Mouse (Mus musculus) left cerebral cortex, adult 2 months (tissue): ENCODE data around the gene Ntan1. TPM values are rescaled to one million over a fixed set of nuclear protein-coding genes. Genes with fewer than 3 reads are reported as not detected.
A peak's percentile ranks its signal among the peaks of the same experiment; 100 is the strongest.
"Not testable (repeated sequence)": the region's sequence is repeated elsewhere in the genome, so short reads cannot be mapped to it uniquely, and the experiment has no call there.

Experiments used
- DNase-seq, 2 experiments: peaks; one replicate each; pipeline ENCODE4 v3.0.0; 2021 to 2022; ENCODE audit warnings: low spot score in 2 of 2, mixed read lengths in 1 of 2; ENCODE audit errors: extremely low spot score in 1 of 2
- H3K27ac ChIP-seq: fragments of 200-600 bp; 2 replicates; pipeline ENCODE4 v1.8.1; 2022
- H3K4me3 ChIP-seq: fragments of 200-600 bp; 2 replicates; pipeline ENCODE4 v1.8.1; 2022
- CTCF ChIP-seq: fragments of 200-600 bp; IDR thresholded peaks from 2 replicates; pipeline ENCODE4 v1.8.1; 2022; ENCODE audit warnings: antibody characterized with exemption, mild to moderate bottlenecking, moderate library complexity
- intact Hi-C: fragments of 180-260 bp; cut with DNase I; formaldehyde crosslinking; loops from one replicate; pipeline ENCODE4 v1.15.1; 2025
- long read RNA-seq, 2 experiments: library from polyadenylated mRNA; stranded (forward); transcript quantifications; one replicate each; pipeline ENCODE4 v2.0.0; 2021; ENCODE audit warnings: borderline mapping rate in 2 of 2
- total RNA-seq, 2 experiments: library from RNA; stranded (reverse); gene quantifications; 2 replicates each; pipeline ENCODE4 v1.2.3; 2021

Gene Ntan1
- 10 to 100 TPM; 92.8 to 99.1 TPM for total RNA-seq
- long read RNA-seq, experiment 1, transcript Ntan1-205 (9 exons, 1,014 nt) = major isoform, 16 of 54 reads
- long read RNA-seq, experiment 1, partial matches to known transcripts = 0 of 54 reads
- long read RNA-seq, experiment 1, other reads (novel, unspliced or antisense) = 31 of 54 reads
- long read RNA-seq, experiment 2, transcript Ntan1-205 (9 exons, 1,014 nt) = major isoform, 11 of 44 reads
- long read RNA-seq, experiment 2, partial matches to known transcripts = 2 of 44 reads
- long read RNA-seq, experiment 2, other reads (novel, unspliced or antisense) = 31 of 44 reads

DNA sequence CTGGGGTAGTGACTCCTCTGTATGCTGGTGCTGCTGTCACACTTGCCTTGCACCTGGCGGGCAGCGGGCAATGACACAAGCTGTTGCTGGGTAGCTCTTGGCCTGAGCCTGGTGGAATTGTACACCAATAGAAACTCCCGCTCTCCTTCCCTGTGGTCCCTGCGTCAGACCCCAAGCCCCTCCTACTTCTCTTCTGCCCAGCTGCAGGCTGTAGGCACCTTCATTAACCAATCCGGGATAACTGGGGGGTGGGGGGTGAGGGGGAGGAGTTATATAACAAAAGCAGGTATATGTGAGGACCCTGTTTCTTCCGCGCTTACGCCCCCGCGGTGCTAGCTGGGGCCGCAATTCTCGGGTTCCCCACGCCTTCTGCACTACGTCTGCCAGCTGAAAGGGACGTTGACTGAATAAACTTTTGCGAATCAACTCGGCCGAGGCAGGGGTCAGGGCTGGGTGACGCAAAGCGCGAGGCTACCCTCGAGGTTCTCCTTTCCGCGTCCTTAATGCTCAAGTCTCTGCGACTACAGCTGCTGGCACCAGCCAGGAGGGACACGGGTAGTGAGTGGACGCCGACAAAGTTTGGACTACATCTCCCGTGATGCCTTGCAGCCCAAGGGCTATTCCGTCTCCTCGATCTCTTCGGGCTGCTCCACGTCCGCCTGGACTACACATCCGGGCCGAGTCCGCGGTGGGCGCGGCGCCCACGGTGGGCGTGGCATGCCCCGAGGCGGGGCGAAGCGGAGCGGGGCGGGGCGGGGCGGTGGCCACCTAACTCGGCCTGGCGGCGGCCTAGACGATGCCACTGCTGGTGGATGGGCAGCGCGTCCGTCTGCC, at the start of gene Ntan1:
Gene Ntan1, plus strand, starts transcription at position 286 of the 834 bp plus-strand sequence.
- no peak for TF ChIP-seq CTCF
- peak within 1 kb of the TSS; percentile 100 for H3K27ac ChIP-seq
- intact Hi-C loops = no loop called here
- peak within 1 kb of the TSS; percentile 87 for H3K4me3 ChIP-seq
- peak; percentile 95 to 96 for DNase-seq

DNA sequence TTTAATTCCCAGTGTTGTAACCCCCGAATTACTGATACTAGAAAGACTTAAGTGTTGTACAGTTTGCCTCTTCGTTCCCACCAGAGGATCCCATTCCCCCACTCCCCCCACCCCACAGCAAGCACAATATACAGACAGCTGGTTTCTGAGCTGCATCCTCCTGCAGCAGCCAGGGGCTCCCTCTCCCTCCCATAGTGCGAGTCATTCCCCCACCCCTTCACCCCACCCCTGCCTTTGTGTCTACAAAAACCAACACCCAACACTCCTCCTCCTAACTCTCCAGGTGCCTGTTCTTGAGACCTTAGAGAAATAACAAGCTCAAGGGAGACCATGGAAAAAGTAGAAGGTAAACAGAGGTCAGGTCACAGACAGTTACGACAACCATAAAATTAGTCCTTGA, 47.0 kb upstream of the Ntan1 start:
- H3K27ac ChIP-seq, intact Hi-C loops, DNase-seq, H3K4me3 ChIP-seq: not testable (repeated sequence)

DNA sequence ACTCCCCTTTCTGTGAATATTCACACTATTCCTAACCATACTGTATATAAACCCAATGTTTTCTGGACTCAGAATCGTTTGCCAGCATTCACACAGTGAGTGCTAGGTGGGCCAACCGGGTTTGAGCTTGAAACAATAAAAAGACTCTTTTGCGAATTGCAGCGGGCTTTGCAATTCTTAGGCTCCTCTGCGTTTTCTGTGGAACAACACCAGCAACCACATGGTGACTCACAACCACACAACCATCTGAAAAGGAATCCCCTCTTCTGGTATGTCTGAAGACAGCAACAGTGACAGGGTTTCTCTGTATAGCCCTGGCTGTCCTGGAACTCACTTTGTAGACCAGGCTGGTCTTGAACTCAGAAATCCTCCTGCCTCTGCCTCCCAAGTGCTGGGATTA, 46.6 kb upstream of the Ntan1 start:
- DNase-seq, intact Hi-C loops: not testable (repeated sequence)

DNA sequence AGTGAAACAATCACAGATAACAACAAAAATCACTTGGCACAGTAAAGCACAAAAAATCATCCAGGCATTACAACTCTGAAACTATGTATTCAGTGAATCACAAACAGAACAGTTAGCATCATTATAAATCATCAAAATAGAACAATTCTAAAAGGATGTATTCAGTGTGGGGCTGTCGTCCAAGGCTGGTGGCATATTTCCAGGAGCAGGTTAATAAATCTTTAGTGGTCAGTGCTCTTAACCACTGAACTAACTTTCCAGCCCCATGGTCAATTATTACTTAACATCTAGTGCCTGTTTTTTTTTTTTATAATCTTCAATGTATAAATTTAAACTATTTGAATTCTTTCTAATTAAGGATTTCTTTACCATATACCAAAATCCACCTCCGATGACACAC, 44.6 kb upstream of the Ntan1 start:
- H3K4me3 ChIP-seq, H3K27ac ChIP-seq, DNase-seq, intact Hi-C loops: not testable (repeated sequence)

More for the DNA sequence above, 46.6 kb upstream of the Ntan1 start:
- not testable (repeated sequence) for H3K4me3 ChIP-seq, H3K27ac ChIP-seq

DNA sequence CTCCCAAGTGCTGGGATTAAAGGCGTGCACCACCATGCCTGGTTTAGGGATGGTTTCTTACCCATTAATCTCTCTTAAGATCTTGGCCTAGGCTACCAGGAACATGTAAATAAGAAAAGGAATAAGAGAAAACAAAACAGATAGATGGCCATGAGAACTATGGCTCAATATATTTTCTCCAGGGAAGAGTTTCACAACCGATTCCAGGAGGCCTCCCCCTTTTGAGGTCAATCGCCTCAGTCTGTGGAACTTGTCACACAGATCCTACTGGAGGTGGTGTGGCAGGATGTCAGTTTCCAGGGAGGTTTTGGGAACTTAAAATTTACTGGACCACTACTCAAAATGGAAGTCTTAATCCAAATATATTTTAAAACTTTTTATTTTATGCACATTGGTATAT, 44.0 kb upstream of the Ntan1 start:
- H3K27ac ChIP-seq, H3K4me3 ChIP-seq, intact Hi-C loops, DNase-seq: not testable (repeated sequence)

DNA sequence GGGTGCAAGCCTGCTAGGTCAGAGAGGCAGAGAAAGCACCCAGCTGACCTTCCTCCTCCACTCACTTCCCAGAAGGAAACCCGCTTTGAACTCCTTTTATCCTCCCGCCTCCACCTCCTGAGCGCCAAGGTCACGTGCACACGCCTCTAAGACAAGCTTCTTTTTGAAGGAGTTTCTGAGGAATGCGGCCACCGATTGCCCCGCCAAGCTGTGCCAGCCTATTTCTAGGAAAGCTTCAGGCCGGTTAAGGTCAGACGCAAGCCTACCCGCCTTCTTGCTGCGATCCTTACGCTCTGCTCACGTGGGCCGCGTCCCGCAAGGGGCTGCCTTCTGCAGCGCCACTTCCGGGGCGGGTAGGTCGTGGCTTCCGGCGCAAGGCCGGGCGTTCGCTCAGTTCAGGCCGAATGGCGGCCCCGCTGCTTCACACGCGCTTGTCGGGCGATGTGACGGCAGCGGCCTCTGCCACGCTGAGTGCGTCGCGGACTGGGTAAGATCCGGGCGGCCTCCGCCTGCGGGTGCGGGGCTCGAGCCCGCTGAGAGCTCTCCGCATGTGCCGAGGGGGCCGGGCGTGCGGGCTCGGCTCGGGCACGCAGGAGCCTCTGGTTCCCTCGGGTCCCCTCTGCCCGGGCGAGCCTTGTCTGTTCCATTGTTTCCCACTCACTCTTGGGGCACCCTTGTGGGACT, 38.1 kb upstream of the Ntan1 start, which contains the start of gene Rrn3:
Gene Rrn3, plus strand, starts transcription at position 356 of the 684 bp plus-strand sequence.
- Histone ChIP-seq H3K27ac (peak within 1 kb of the TSS; percentile 93), H3K4me3 (peak within 1 kb of the TSS; percentile 99)
- TF ChIP-seq CTCF = no peak; the same call in 1 of the 2 replicates
- intact Hi-C loops = no loop called here
- DNase-seq = peak; percentile 90 to 91

DNA sequence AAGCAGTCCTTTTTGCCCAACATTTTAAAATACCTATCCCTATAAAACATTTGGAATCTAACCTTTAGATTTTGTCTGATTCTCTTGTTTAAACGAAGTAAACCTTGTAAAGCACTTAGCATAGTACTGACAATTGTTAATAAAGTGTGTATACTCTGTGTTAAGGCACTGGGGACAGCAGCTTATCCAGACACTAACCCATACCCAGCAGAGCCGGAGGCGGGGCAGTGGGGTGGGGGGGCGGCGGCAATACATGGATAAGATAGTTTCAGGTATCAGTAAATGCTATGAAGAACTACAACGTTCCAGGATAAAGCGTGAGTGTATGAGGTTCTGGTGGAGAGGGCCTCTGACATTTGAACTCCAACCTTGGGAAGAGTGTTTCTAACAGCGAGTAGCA, 37.4 kb upstream of the Ntan1 start:
- no peak for DNase-seq
- Histone ChIP-seq H3K27ac (peak overlapping the region; percentile 93; the same call in 1 of the 2 replicates), H3K4me3 (peak overlapping the region; percentile 99)
- no peak for TF ChIP-seq CTCF
- intact Hi-C loops = no loop called here

DNA sequence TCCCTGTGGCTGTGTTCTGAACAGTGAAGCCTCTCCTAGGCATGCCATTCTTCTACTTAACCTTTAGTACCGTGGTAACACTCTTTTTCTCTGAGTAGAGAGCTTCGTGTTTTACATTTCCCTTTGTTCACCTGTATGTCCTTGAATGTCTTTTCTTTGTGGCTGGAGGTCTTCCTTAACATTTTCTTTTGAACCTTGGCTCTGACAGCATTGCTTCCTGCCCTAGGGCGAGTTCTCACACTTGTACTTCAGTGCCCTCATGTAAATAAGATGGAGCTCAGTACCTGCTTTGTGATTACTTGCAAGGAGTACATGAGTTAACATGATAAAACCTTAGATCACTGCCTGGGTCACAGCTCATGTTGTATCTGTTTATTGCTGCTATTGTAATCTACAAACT, 32.7 kb upstream of the Ntan1 start:
- intact Hi-C loops = no loop called here
- Histone ChIP-seq H3K4me3 (no peak overlapping the region), H3K27ac (no peak overlapping the region)
- no peak for TF ChIP-seq CTCF
- no peak for DNase-seq

DNA sequence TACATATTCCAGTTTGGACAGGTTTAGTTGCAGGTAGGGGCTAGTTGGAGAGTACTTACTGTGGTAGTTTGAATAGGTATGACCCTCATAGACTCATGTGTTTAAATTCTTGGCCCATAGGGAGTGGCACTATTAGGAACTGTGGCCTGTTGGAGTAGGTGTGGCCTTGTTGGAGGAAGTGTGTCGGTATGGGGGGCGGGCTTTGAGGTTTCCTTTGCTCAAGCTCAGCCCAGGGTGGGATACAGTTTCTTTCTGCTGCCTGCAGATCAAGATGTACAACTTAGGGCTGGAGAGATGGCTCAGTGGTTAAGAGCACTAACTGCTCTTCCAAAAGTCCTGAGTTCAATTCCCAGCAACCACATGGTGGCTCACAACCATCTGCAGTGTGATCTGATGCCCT, 25.2 kb upstream of the Ntan1 start:
- H3K4me3 ChIP-seq, H3K27ac ChIP-seq, DNase-seq, intact Hi-C loops: not testable (repeated sequence)

DNA sequence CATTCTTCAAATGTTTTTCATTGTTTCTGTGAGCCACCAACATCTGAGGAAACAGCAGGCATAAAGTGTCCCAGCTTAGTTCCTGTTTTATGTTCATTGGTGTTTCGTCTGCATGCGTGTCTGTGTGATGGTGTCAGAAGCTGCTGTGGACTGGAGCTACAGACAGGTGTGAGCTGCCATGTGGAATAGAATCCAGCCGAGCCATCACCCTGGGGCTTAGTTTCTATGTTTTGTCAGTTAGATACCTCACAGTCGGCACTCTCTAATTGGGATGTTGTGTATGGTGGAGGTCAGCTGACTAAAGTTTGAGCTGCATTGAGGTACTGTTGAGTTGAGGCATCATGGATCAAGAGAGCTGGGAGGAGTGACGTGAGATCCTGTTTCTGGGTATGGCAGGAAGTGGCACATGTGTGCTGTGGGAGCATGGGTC, 21.9 kb upstream of the Ntan1 start:
- intact Hi-C loops = no loop called here
- TF ChIP-seq CTCF = no peak
- no peak overlapping the region for H3K27ac ChIP-seq

DNA sequence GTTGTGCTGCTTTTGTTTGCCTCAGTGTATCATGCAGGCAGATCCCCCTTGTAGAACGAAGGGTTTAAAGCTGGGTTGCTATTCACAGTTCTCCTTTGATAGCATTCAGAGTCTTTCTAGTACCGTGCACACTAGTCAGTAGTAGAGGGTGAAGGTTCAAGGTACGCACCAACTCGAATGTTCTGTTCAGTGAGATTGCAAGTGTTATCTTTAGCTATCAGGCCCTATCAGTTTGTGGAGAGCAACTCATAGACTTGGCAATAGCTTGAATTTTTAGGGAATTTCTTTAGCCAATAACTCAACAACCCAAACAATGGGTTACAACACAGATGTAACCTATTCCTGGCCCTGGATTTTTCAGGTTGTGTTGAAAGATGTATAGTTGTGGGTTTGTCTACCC, 17.4 kb upstream of the Ntan1 start:
- no peak for DNase-seq
- Histone ChIP-seq H3K4me3 (no peak overlapping the region), H3K27ac (no peak overlapping the region)
- intact Hi-C loops = no loop called here
- TF ChIP-seq CTCF = no peak

More for the DNA sequence above, 21.9 kb upstream of the Ntan1 start:
- DNase-seq = no peak
- no peak overlapping the region for H3K4me3 ChIP-seq

DNA sequence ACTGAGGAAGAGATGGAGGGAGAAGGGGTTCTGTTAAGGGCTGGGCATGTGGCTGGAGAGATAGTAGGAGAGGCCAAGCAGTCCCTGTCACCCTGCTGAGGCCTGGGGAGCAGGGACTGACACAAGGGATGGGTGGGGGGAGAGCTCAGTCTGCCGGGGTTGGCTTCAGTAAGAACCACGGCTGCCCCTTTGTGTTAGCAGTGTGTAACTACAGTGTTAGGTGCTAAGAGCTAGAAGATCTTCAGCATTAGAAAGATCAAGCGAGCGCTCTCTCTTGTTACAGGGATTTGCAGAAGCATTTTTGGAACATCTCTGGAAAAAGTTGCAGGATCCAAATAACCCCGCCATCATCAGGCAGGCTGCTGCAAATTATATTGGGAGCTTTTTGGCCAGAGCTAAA, 14.0 kb upstream of the Ntan1 start:
- TF ChIP-seq CTCF = peak; percentile 27

More for the DNA sequence above, 14.0 kb upstream of the Ntan1 start:
- Histone ChIP-seq H3K4me3 (no peak overlapping the region), H3K27ac (peak overlapping the region; percentile 37)
- no peak for DNase-seq
- intact Hi-C loops = no loop called here
